Mouse (Mus musculus): Measurements from ENCODE around the gene Nmnat2.

Nmnat2 gene

GRCm38 (mm10) chr1:153095328-153095727 lies 140.5 kb downstream of the Nmnat2 start:
- no peak for DNase-seq

DNA sequence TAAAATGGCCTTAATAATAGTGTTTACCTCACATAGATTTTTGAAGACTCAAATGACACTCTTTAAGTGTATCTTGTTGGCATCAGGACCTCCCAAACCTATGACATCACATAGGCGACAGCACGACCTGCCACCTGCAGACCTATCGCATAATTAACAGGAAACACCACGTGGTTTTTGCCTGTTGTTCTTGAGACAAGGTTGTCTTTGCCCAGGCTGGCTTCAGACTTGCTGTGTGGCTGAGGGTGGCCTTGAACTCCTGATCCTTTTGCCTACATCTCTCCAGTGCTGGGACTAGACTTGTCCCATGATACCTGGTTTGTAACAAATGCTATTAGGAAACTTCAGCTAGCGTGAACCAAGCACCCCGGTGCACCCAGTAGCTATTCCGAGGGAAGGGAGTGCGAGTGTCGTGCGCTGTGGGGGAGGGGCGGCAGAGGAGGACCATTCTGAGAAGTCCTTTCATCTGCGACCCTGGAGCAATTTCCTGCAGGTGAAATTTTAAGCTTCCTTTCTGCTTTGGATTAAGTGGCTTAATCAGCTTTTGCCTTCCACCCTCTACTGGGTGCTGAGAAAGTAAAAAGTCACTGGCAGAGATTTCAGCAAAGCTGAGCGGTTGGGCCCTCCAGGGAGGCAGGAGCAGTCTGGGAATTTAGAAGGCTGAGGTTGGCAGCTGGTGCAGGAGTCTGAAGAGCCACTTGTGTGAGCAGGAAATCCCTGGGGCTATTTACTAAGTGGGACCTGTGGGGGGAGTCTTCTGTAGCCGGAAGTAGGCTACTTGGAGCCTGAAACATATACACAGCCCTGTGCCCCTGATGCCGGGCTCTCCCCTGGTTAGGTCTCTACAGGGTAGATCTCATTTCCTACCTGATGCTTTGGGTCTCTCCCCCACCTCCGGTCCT lies 141.3 kb downstream of the Nmnat2 start:
- peak; percentile 55 for DNase-seq

DNA sequence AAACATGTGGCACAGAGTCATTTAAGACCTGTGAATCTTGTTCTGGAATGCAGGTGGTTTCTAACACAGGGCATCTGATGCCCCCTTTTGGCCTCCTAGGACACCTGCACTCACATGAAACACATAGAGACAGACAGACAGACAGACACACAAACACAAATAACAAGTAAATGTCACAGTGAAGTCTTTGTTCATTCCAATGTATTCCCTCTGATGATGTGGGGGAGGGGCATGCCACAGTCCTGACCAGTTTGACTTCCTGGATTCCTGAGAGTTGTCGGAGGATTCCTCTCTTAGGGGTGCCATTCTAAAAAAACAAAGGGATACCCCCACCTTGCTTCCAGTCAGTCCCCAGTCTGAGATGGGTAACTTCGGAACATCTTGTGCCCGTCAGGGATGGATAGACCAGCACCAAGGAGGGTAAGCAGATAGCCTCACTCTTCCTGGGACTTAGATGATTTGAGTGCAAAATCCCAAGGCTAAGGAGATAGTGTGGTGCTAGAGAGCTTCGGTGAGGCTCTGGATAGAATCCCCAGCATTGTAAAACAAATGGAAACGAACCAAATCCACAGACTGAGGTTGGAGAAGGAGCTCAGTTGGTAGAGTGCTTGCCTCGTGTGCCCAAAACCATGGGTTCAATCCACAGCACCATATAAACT lies 142.4 kb downstream of the Nmnat2 start:
- no peak for DNase-seq

DNA sequence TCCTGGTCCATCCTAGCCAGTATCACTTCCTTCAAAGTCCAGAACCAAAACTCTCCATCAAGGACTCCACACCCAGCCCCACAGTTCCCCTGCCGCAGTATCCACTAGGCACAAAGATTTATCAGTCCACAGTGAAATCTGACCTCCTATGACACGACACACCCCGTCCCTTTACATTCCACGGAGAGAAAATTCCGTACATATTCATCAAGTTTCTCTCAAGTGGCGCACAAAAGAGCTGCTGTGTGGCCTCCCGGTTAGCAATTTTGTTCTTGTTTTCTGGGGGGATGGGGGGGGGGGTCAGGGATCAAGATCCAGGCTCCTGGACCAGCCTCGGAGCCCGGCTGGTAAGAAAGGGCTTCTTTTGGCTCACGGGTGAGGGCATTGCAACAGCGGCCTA lies 143.8 kb downstream of the Nmnat2 start:
- DNase-seq, result no peak

- no peak for DNase-seq
These were observed 146.1 kb downstream of the Nmnat2 start for GRCm38 (mm10) chr1:153100912-153101311.

DNA sequence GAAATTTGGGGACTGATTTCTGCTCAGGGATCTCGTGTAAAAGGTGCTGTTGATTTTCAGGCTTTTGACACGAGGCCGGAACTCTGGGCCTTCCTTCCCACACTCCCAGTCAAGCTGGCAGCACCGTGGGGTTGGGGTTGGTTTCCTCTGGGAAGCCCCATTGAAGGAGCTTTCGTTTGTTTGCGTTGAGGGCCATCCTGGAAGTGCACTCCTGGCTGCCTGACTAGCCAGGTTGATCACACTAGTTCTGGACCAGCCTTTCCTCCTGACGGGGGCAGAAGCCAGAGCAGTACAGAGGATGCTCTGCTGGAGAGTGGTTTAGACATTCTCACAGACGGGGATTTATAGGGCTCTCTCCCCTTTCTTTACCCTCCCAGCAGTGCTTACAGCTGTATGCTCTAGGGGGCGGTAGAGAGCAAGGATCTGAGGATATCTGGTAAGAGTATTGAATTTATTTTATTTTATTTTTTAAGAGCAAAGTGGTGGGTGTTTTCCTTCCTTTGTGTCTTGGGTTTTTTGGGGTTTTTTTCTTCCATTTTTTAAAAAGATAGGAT lies 146.6 kb downstream of the Nmnat2 start:
- DNase-seq, result peak; percentile 72

DNA sequence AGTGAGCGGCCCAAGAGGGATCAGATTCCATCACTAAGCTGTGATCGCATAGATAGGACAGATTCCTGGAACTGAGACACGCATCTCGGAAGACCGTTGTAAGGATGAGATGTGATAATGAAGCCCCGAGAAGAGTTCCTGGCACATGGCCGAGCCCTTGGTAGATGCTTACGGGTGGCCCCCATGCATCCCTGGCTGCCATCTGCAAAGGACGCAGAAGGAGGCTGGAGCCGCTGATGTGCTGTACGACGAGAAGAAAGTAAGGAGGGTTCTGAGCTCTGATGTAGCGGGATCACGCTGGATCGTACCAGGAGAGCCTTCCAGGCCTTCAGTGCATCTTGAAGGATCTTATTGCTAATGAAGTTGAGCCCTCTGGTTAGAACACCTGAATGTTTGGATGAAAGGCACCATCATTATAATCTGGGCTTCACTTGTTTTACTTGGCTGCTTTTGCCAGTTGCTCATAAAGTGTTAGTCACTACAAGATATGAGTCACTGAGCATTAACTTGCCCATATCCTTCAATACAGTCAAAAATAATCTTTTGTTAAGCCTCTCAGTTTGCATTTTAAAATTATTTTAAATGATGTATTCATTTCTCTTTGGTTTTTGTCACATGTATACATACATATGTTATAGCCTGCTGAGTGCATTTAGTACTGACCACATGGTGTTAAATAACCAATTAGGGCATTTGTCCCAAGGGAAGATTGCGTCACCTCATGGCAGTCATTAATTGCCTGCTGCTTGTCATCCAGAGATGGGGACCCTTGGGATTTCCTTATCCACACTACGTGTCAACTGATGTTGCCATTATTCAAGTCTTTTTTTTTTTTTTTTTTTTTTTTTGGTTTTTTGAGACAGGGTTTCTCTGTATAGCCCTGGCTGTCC lies 147.7 kb downstream of the Nmnat2 start:
- no peak for DNase-seq

GRCm38 (mm10) chr1:153103186-153103554 lies 148.4 kb downstream of the Nmnat2 start:
- DNase-seq, result no peak

DNA sequence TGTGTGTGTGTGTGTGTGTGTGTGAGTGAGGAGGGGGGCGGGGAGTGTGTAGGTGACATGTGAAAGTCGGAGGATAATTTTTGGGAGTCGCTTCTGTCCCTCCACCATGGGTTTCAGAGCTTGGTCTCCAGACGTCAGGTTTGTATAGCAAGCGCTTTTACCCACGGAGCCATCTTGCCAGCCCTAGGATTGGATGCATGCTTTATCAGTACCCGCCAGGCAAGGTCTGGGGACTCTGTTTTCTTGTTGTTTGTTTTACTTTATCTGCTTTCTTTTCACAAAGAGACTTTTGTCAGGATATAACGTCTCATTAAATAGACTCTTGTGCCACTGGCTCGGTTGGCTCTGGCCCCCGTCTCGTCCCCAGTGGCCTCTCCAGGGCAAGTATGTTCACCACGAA lies 150.0 kb downstream of the Nmnat2 start:
- DNase-seq, result no peak

DNA sequence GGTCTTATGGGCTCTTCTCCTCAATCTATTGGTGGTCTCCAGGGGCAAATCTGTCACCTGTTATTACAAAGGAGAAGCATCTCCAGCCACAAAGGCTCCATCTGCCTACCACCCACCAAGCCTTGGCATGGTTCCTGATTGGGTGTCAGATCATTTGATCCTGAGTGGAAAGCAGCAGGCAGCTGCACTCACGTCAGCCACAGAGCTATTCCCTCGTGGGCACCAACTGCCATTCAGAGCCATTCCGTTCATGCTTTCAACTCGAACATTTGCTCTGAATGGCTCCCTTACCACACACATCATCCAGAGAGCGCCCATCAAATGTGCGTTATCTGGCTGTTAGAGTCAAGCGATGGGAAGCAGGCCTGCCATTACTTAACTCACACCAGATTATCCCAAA lies 153.1 kb downstream of the Nmnat2 start:
- peak; percentile 43 for DNase-seq

- no peak for DNase-seq
These were observed 154.6 kb downstream of the Nmnat2 start for GRCm38 (mm10) chr1:153109346-153109745.

DNA sequence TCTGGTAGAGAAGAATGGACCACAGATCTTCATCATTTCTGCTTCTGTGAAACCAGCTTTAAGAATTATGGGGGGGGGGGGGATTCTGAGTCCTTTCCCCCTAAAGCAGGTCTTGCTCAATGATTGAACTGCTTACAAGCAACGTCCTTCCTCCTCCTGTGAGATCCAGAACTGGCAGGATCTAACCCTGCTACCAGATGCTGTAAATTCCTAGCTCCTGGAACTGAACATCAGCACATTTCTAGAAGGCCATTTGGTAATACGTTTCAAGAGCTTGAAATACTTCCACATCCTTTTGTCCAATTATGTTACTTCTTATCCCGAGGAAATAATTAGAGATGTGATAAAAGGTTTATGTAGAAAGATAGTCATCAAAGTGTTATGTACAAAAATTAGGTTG lies 155.0 kb downstream of the Nmnat2 start:
- DNase-seq, result no peak

GRCm38 (mm10) chr1:153111596-153111995 lies 156.8 kb downstream of the Nmnat2 start:
- DNase-seq, result no peak

GRCm38 (mm10) chr1:153115315-153115714 lies 160.5 kb downstream of the Nmnat2 start:
- no peak for DNase-seq

- no peak for DNase-seq
These were observed 165.8 kb downstream of the Nmnat2 start for GRCm38 (mm10) chr1:153120544-153120943.

GRCm38 (mm10) chr1:153121320-153121719 lies 166.5 kb downstream of the Nmnat2 start:
- DNase-seq, result no peak

- no peak for DNase-seq
These were observed 168.0 kb downstream of the Nmnat2 start for GRCm38 (mm10) chr1:153122764-153123163.

GRCm38 (mm10) chr1:153124502-153124901 lies 169.7 kb downstream of the Nmnat2 start:
- no peak for DNase-seq

DNA sequence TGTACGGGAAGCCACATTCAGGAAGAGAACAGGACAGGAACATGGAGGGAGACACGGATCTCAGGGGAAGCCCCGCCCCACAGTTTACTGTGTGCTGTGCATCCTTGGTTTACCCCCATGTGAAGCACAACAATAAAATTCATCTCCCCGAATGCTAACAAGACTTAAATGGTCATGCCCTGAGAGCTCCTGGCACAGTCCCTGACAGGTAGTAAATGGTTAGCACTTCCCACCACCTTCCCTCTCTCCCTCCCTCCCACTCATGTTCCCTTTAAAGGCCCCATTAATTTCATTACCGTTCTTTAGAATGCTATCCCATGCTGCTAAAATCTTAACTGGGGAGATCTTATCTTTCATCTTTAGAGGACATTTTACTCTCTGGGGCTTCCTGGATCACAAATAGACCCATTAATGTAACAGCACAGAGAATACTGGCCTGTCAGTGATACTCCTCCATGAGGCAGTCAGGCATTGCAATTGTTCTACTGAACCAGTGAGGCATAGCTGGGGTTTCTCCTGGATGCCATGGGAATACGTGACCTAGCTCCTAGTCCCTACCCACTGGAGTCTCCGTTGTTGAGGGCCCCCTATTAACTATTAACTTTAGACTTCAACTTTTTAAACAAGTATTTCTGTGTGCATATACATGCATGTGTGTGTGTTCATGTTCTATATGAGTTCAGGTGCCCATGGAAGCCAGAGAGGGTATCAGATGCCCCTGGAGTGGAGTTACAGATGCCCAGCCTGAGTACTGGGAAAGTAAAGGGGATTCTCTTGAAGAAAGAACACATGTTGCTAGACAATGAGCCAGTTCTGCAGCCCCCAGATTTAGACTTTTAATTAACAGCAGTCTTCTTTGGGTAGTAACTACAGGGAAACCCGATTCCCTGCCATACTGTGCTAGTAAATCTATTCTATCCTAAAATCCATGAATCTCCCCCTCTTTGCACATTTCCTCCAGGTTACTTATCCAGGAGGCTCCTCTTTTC lies 170.8 kb downstream of the Nmnat2 start:
- DNase-seq, result no peak

- DNase-seq, result no peak
These were observed 171.9 kb downstream of the Nmnat2 start for GRCm38 (mm10) chr1:153126491-153127381.

DNA sequence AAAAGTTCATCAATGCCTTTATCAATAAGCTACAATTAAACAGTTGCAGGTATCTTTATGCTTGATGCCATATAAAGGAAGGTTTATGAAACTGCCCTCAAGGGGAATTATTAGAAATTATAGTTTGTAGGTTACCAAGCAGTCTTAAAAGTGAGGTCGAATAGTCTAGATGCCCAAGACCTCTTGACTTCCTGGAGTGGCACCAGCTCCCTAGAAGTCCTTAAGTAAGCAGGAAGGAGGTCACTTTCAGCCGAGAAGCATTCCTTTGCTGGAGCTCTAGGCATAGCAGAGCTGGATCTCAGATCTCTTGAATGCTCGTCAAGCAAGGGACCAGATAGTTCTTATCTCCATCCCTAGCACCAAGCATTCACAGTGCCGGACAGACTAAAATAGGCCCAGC lies 172.8 kb downstream of the Nmnat2 start:
- no peak for DNase-seq
